In genomic region chr1:134028161-134028846, GRCm38 (mm10) we compare ENCODE assay signal across 9 mouse cellular contexts. TPM values are rescaled to one million over a fixed set of nuclear protein-coding genes. Genes with fewer than 3 reads are reported as not detected.
A peak's percentile ranks its signal among the peaks of the same experiment; 100 is the strongest.
DNase-seq lines count a peak whose midpoint lies in the region; ATAC-seq and TF ChIP-seq lines count a peak whose summit lies in the region.
"Had no signal": no experiment of that assay in that cellular context is flagged by ENCODE, and none has a peak within 500 bp of the region (broad histone marks: within the 10 kb centered on the region; RNA-seq: fewer than 3 reads in every experiment).

No protein-coding gene starts in this region.

- H3K9me3 ChIP-seq in lung, embryonic 15.5 days = no peaks in the 10 kb centered on the region
- no peaks in the 10 kb centered on the region for H3K9me3 ChIP-seq in heart, embryonic 12.5 days (replicated peaks)
- no peaks in the 10 kb centered on the region for H3K9me3 ChIP-seq in liver, embryonic 12.5 days (replicated peaks)
- H3K9me3 ChIP-seq: forebrain, embryonic 13.5 days had no signal

- H3K4me3 ChIP-seq in lung, embryonic 15.5 days = no peak overlapping the region
- no peak overlapping the region for H3K4me3 ChIP-seq in heart, embryonic 12.5 days
- H3K4me3 ChIP-seq in liver, embryonic 12.5 days = no peak overlapping the region
- H3K4me3 ChIP-seq in thymus, adult 2 months (ENCODE audit: control insufficient read depth, insufficient read depth, low read length) = no peak overlapping the region
- H3K4me3 ChIP-seq: forebrain, embryonic 13.5 days had no signal

- H3K27me3 ChIP-seq in lung, embryonic 15.5 days = no peaks in the 10 kb centered on the region
- no peaks in the 10 kb centered on the region for H3K27me3 ChIP-seq in heart, embryonic 12.5 days (replicated peaks)
- H3K27me3 ChIP-seq in liver, embryonic 12.5 days (replicated peaks) = peaks cover 25% of the 10 kb centered on the region; the same call in 1 of the 2 replicates
- no peaks in the 10 kb centered on the region for H3K27me3 ChIP-seq in thymus, adult 2 months (ENCODE audit: control insufficient read depth, insufficient read depth, low read length)
- H3K27me3 ChIP-seq: forebrain, embryonic 13.5 days had no signal

- TF ChIP-seq POLR2A in thymus, adult 2 months (IDR thresholded peaks at IDR 0.05; ENCODE audit: control insufficient read depth, extremely low read depth, insufficient read depth, low read length, poor library complexity) = no peak

- no peaks in the 10 kb centered on the region for H3K36me3 ChIP-seq in lung, embryonic 15.5 days
- no peaks in the 10 kb centered on the region for H3K36me3 ChIP-seq in heart, embryonic 12.5 days
- no peaks in the 10 kb centered on the region for H3K36me3 ChIP-seq in liver, embryonic 12.5 days
- no peaks in the 10 kb centered on the region for H3K36me3 ChIP-seq in thymus, adult 2 months (ENCODE audit: control insufficient read depth, insufficient read depth, low read length)

- TF ChIP-seq CTCF in thymus, adult 2 months (IDR thresholded peaks at IDR 0.05; ENCODE audit: borderline replicate concordance, control insufficient read depth, extremely low read depth, insufficient read depth, low read length, poor library complexity) = no peak

- 47% methylated on average over 14 of the region's 14 CpGs for WGBS in lung, embryonic 15.5 days
- WGBS in heart, embryonic 12.5 days = 74% methylated on average over 14 of the region's 14 CpGs
- 73% methylated on average over 14 of the region's 14 CpGs for WGBS in liver, embryonic 12.5 days (ENCODE audit: insufficient replicate concordance)
- 93% methylated on average over 14 of the region's 14 CpGs for WGBS in thymus, adult 2 months

- H3K4me1 ChIP-seq in lung, embryonic 15.5 days = peaks cover 14% of the 10 kb centered on the region
- H3K4me1 ChIP-seq in heart, embryonic 12.5 days (replicated peaks) = peaks cover under 1% of the 10 kb centered on the region; the same call in 1 of the 2 replicates
- no peaks in the 10 kb centered on the region for H3K4me1 ChIP-seq in liver, embryonic 12.5 days
- H3K4me1 ChIP-seq in thymus, adult 2 months (replicated peaks; ENCODE audit: control insufficient read depth, insufficient read depth, low read length) = peaks cover 4% of the 10 kb centered on the region; the same call in 1 of the 2 replicates
- H3K4me1 ChIP-seq: forebrain, embryonic 13.5 days had no signal

- peak overlapping the region; percentile 9; the same call in 1 of the 2 replicates for H3K4me2 ChIP-seq in lung, embryonic 15.5 days
- H3K4me2 ChIP-seq in heart, embryonic 12.5 days = no peak overlapping the region
- no peak overlapping the region for H3K4me2 ChIP-seq in liver, embryonic 12.5 days
- H3K4me2 ChIP-seq: forebrain, embryonic 13.5 days had no signal

- ATAC-seq in frontal cortex, adult (ENCODE audit: low TSS enrichment) = no peak
- peak; percentile 55; the same call in 1 of the 2 replicates for ATAC-seq in lung, embryonic 15.5 days (ENCODE audit: borderline replicate concordance, extremely low read depth, low FRiP score, low TSS enrichment)
- ATAC-seq in heart, embryonic 12.5 days (ENCODE audit: insufficient number of reproducible peaks, low FRiP score) = no peak
- ATAC-seq in liver, embryonic 12.5 days = no peak
- ATAC-seq: forebrain, embryonic 13.5 days had no signal

- peak overlapping the region; percentile 66 for H3K27ac ChIP-seq in lung, embryonic 15.5 days
- no peak overlapping the region for H3K27ac ChIP-seq in heart, embryonic 12.5 days (ENCODE audit: poor library complexity, severe bottlenecking)
- H3K27ac ChIP-seq in liver, embryonic 12.5 days = no peak overlapping the region
- H3K27ac ChIP-seq in thymus, adult 2 months (ENCODE audit: control insufficient read depth, insufficient read depth, low read length) = no peak overlapping the region
- H3K27ac ChIP-seq: forebrain, embryonic 13.5 days had no signal

- DNase-seq in frontal cortex, adult 2 months (ENCODE audit: extremely low spot score in 1 of 2, low spot score in 1 of 2) = peak; percentile 26 to 74
- peak; percentile 65 for DNase-seq in testis, postnatal 10 days (ENCODE audit: low spot score)
- DNase-seq in testis, postnatal 14 days (ENCODE audit: low spot score) = no peak
- no peak for DNase-seq in thymus, adult 2 months

- no peak overlapping the region for H3K9ac ChIP-seq in lung, embryonic 15.5 days
- no peak overlapping the region for H3K9ac ChIP-seq in heart, embryonic 12.5 days
- no peak overlapping the region for H3K9ac ChIP-seq in liver, embryonic 12.5 days
- H3K9ac ChIP-seq: forebrain, embryonic 13.5 days had no signal

RNA-seq across cellular contexts. Expression of gene Fmod, which starts 8.8 kb away (rescaled TPM):
- 9.1 and 16.2 TPM in 2 replicates for polyA plus RNA-seq in frontal cortex, adult 2 months (2012; rRNA removed)
- polyA plus RNA-seq in lung, embryonic 15.5 days (2015; fragmentation: Nextera tagmentation; extraction: Ambion mirVana) = 193 and 195 TPM in 2 replicates
- 15.7 and 17.5 TPM in 2 replicates for polyA plus RNA-seq in heart, embryonic 12.5 days (2016; fragmentation: Nextera tagmentation; extraction: Ambion mirVana)
- polyA plus RNA-seq in liver, embryonic 12.5 days (2016; fragmentation: Nextera tagmentation; extraction: Ambion mirVana) = 2.6 and 3.1 TPM in 2 replicates
- polyA plus RNA-seq in thymus, adult 2 months (2012; rRNA removed) = 3.5 and 4.4 TPM in 2 replicates

RNA-seq across cellular contexts. Expression of gene Btg2, which starts 50.6 kb away (rescaled TPM):
- 18.8 and 32.5 TPM in 2 replicates for polyA plus RNA-seq in frontal cortex, adult 2 months (2012; rRNA removed)
- 111 and 115 TPM in 2 replicates for polyA plus RNA-seq in lung, embryonic 15.5 days (2015; fragmentation: Nextera tagmentation; extraction: Ambion mirVana)
- polyA plus RNA-seq in heart, embryonic 12.5 days (2016; fragmentation: Nextera tagmentation; extraction: Ambion mirVana) = 37.8 and 40.4 TPM in 2 replicates
- 78.2 and 80.8 TPM in 2 replicates for polyA plus RNA-seq in liver, embryonic 12.5 days (2016; fragmentation: Nextera tagmentation; extraction: Ambion mirVana)
- 432 and 481 TPM in 2 replicates for polyA plus RNA-seq in thymus, adult 2 months (2012; rRNA removed)

Comparison
In these comparisons a context has a peak if more than half of its experiments do, and no peak if none do; other contexts are left out.
1. DNase-seq: peak in frontal cortex, adult 2 months (2 of 2) and testis, postnatal 10 days (single experiment); none in testis, postnatal 14 days (single experiment) and thymus, adult 2 months (single experiment).
2. RNA of gene Fmod, which starts 8.8 kb away (polyA plus RNA-seq): 193 to 195 TPM in lung, embryonic 15.5 days; 9.1 to 16.2 TPM in frontal cortex, adult 2 months, 15.7 to 17.5 TPM in heart, embryonic 12.5 days, 3.5 to 4.4 TPM in thymus, adult 2 months and 2.6 to 3.1 TPM in liver, embryonic 12.5 days; every median in the first group is over 10 times any median in the second.